Mouse (Mus musculus) spleen, postnatal 14 days (tissue): ENCODE measurements at regions not wholly inside any gene's neighbourhood (a gene's known extent, or its start where the extent isn't known, plus 50 kb on each side); places are given as distances from the start of the nearest gene placed in this dataset.

ENCODE experiments used
- DNase-seq, 2 experiments: peaks; one replicate each; pipeline ENCODE4 v3.0.0; 2021 to 2022; ENCODE audit warnings: low spot score in 2 of 2

- no peak for DNase-seq
Measured at GRCm38 (mm10) chr17:27318969-27319695, 114.9 kb upstream of the Lemd2 start.

DNA sequence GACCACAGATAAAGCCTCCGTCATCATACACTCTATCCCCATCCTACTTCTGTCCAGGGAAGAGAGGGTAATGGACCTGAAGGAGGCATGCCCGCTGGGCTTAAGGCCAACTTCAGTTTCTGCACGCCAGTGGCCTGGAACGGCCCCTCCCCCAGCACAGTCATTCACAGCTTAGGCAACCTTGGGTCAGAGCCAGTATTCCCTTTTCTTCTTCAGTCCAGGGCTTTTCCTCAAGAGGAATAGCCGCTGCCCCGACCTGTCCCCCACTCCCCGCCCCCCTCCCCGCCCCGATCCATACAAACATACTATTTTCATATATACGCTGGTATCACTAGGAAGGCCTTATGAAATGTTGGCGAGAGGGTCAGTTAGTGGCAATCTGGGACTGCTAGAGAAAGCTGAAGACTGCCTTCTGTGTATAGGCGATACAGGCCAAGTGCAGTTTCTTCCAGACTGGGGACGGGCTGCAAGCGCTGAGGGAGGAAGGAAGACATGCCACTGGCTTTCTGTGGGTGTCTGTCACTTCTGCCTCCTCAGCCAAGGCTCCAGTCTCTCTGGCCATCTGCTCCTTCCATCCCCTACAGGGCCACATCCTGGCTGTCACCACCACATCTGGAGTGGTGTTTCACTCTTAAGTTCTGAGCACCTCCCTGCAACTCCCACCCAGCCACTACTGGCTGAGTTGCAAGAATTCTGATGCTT, 113.5 kb upstream of the Lemd2 start:
- no peak for DNase-seq

DNA sequence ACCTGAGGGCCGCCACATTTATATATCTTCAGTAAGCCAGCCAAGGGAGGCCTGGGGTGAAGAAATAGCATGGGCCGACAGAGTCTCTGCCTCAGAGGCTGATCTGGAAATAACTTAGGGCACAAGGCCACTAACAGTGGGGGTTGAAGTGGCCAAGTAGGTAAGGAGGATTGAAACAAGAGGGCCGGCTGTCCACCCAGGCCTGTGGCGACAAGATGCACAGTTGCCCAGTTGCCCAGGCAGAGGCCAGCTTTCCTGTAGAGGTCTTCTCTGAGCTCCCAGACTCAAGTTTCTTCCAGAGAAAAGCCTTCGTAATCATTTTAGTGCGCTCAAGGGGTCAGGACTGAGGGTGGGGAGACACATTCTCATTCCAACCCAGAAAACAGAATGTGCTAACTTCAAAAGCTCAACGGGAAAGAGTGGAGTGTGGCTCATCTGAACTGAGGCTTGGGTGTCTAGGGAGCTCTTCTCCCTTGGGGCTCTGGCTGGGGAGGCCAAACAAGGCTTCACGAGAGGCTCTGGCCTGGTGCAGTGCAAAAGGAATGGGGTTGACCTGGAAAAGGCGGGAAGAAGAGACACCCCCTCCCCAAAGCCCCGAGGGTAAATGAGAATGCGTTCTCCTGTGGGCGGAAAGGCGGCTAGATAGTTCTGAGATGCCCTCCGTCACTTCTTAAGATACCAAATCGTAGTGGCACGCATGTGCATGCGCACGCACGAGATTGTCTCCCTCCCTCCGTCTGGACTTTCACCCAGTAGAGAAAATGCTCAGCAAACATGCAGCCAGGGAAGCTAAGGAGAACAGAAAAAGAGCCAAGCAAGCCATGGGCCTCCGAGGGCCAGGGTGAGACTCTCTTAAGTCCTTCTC, 112.7 kb upstream of the Lemd2 start:
- no peak for DNase-seq

DNA sequence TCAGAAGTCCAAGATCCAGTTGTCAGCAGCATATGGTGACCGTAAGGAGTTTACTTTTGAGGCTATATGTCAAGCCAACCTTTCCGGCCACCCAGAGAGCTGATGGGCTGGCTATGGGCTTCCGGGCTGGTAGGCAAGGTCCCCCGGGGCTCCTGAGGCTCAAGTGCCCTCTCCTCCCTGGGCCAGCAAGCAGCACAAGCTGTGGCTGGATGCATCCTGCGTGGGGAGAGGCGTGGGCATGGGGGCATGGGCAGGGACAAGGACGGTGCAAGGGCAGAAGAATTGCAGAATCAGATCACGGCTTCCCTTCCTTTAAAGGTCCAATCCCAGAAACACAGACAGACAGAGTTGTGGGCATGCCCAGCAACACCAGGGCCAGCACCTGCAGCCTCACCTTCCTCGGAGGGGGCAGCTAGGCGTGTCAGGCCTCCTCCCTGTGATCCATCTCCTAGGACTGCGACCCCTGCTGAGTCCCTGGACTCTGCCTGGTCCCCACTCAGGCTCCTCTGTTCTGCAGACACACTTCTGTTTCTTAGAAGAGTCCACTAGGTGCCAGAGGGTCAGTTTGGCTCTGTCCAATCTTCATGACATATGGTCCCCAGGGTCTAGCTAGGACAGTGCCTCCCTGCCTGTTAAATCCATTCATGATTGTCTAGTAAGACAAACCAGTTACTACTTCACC, 111.8 kb upstream of the Lemd2 start:
- no peak for DNase-seq

GRCm38 (mm10) chr17:27315428-27315827, 111.2 kb upstream of the Lemd2 start:
- no peak for DNase-seq

- DNase-seq = no peak
Measured at GRCm38 (mm10) chr17:27314821-27315392, 110.6 kb upstream of the Lemd2 start.

GRCm38 (mm10) chr17:27308933-27309332, 104.7 kb upstream of the Lemd2 start:
- DNase-seq = no peak

DNA sequence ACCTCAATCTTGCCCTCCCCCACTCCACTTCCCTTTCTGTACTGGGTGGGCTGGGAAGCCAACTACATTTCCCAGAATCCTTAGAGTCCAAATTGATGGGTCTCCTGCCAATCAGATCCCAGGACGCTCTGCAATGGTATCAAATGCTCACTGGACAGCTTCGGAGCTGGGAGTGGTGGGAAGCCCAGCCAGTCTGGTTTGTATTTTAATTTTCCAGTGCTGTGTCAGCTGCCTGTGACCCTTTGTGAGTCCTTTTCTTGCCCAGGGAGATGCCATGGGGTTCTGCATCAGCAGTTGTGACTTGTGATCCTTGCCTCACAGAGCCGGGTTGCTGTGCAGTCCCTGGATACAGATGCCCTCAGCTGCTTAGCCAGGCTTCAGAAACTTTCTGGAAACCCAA, 100.6 kb upstream of the Lemd2 start:
- DNase-seq = no peak

DNA sequence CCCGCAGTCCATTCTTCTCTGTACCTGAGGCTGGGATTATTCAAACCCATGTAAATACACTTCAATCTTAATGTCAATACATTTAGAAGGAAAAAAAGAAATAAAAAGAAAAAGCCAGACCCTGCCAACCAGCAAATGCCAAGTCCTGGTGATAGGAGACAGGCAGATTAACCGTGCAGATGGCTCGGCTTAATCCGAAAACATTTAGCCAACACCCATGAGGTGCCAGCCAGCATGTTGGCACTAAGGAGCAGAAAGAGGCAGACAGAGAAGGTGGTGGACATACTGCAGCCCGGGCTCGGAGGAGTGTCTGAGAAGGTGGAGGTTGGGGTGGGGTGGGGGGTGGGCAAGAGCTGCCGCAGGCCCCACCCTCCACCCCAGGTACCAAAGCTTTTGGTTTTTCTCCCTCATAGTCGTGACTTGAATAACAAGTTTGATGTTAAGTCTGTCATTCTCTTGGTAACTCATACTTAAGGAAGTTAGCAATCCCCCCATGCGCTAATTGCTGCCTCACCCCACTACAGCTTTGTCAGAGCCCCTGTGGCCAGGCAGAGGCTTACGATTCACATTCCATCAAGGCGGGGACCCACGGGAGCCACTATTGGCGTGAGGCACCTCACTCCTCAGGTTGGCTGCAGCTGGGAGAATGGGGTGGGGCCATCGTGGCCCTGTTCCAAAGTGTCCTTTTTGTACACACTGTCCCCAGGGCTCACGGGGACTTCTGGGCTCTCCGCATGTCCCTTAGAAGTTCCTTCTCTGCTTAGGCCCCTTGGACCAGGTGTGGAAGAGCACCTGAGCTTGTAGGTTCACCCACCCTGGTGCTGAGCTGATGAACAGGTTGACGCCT, 99.6 kb upstream of the Lemd2 start:
- no peak for DNase-seq

DNA sequence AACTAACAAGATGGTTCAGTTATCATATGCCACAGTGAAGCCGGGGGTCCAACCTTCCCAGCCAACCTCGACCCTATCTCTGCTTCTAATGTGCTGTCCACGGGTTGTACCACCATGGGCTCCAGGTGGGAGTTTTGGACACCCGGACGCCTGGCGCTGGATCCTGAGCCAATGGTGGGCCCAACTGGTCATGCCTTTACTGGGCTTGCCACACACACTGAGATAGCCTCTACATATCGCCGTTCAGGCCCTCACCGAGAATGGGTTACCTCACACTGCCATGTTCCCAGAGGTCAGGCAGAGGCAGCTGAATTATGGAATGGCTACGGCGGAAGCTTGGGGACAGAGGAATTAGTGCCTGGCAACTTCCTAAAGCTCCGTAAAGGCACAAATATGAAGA, 98.8 kb upstream of the Lemd2 start:
- DNase-seq = no peak

- no peak for DNase-seq
Measured at GRCm38 (mm10) chr17:27301376-27301775, 97.1 kb upstream of the Lemd2 start.

- DNase-seq = no peak
Measured at GRCm38 (mm10) chr17:27299297-27299696, 95.0 kb upstream of the Lemd2 start.

DNA sequence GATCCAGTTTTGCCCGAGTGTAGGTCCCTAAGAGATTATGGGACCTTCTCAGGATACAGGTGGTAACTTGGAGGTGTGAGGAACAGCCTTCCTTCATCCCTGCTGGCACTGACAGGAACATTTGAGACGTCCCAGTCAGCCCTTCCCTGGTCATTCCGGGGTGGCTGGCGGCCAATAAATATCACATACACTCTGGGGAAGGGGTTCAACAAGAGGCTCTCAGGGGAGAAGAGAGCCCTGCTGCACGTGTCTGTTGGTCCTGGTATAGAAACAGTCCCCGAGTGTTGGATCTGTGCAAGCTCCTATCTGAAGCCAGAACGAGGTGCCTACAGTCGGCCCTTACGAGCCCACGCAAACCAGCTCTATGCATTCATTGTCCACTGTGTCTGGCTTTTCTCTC, 94.1 kb upstream of the Lemd2 start:
- DNase-seq = no peak

DNA sequence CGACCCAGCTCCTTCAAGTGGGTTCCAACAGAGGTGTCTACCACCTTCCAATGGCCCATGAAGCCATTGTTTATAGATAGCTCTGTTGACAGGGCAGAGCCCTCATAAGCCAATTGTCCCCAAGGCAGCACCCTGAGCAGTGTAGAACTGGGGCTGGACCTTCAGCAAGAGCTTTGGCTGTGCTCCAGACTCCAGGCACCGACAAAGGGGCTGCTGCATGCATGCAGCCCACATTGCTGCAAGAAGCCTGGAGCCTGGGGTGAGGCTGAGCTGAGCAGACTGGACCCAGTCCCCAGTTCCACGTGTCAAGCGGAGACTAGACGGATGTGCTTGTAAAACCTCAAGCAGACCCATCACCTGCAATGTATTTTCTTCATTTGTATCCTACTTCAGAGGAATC, 91.9 kb upstream of the Lemd2 start:
- DNase-seq = no peak

DNA sequence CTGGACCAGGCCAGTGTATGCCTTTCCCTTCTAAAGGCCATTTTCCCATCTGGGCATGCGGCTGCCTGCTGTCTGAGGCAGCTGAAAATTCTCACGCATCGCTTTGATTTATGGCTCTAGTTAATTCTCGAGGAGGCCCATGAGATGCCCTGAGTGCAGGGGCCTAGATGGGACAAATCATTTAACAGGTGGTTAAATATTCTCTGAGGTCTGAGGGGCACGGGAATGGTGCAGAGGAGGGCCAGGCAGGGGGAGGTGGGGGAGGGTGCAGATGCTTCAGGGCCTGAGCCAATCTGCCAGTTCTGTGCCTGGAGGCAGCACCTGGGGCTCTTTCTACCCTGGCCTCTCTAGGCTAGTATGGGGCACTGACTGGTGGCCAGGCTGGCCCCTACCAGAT, 89.9 kb upstream of the Lemd2 start:
- DNase-seq = no peak

DNA sequence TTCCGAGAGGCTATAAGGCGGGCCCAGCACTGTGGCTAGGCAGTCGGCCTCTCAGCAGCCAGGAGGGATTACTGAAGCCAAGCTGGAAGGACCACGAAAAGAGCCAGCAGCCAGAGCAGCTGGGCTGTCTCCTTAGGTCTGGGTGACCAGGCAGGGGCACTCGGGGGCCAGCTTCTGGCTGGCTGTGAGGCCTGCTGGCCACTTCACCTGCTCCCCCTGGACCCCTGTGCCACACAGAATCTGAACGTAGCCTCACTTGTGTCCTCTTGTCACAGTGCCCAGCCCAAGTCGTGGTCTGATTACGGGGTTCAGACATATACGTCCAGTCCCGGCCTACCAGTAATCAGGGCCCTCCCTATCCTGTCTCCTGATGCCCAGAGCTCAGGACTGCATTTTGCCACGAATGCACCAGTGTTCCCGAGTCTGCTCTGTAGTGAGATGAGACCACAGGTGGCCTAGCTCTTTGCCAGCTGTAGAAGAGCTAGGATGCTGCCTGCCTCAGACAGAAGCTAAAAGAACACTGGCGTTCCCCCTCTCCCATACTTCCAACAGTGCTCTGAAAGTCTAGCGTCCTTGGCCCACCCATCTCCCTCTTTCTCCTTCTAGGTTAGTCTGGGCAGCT, 89.4 kb upstream of the Lemd2 start:
- DNase-seq = no peak

DNA sequence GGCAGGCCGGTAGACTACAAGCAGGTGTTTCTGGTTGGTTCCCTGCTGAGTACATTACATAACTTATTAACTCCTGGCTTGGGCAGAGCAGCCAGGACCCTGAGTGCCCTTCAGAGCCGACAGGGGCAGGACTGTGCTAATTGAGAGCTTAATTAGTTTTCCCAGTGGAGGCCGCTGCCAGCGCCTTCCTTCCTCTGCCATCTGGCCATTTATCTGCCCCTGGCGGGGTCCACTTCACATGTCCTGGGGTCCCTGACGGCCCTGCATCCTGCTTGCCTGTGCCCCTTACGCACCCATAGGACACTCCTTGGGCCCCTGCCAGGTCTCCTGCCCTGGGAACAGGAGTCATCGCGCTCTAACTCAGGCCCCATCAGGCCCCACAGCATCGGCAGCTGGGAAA, 87.4 kb upstream of the Lemd2 start:
- DNase-seq = no peak

DNA sequence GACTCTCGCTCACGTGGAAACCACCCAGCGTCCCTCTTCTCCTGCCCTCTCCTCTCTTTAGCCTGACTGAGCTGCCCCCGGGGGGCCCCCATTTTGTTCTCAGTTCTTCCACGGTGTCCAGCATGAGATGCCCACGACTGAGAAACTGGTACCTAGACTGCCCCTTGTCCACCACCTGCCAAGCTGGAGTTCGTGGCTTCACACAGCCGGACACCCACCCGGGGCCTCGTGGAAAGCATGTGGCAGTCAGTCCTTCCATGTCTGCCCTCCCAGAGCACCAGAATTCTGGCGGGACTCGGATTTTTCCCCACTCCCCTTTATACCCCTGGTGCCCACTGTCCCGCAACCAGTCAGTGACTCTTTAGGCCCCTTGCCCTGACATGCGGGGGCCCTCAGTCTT, 86.9 kb upstream of the Lemd2 start:
- DNase-seq = peak in 1 of 2 experiments; percentile 15

- DNase-seq = peak in 1 of 2 experiments; percentile 15
Measured at GRCm38 (mm10) chr17:27290311-27290710, 86.0 kb upstream of the Lemd2 start.

DNA sequence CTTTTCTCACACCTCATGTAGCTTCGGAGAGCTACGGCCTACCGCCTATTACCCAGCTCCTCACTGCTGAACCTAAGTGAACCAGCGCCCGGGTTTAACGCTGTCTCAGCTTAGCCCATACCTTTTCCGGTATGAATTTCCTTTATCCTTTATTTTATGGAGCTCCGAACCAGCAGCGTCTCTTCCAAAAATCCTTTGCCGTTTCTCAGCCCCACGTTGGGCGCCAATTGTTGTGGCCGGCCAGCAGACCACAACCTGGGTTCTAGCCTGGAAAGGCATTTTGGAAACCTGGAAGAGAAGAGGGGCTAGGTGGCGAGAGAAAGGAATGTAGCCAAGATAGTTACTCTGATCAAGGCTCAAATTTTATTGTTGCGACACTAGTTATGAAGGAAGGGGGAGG, 85.5 kb upstream of the Lemd2 start:
- peak in 1 of 2 experiments; percentile 6 for DNase-seq
